Mouse (Mus musculus) MEL (cell line): ENCODE measurements around the gene Hcls1. TPM values are rescaled to one million over a fixed set of nuclear protein-coding genes. Genes with fewer than 3 reads are reported as not detected.

Experiments used
- DNase-seq: peaks from one replicate; pipeline ENCODE4 v3.0.0; 2011; ENCODE audit warnings: low read depth, low spot score
- H3K27ac ChIP-seq: 2 replicates; pipeline ENCODE4 v1.5.1; 2012; ENCODE audit warnings: low read depth, mild to moderate bottlenecking, control low read depth, low read length, moderate library complexity; ENCODE audit not compliant: control insufficient read depth
- H3K27me3 ChIP-seq, 2 experiments: fragments of 150-350 bp in 1 of 2; sonication (generic) in 1 of 2; 2 replicates each; pipeline ENCODE4 v1.6.1; 2012; ENCODE audit warnings: low read length in 2 of 2, mild to moderate bottlenecking in 2 of 2, improper control_type of control experiment in 1 of 2, moderate library complexity in 1 of 2; ENCODE audit not compliant: insufficient read depth in 2 of 2, control insufficient read depth in 1 of 2
- H3K36me3 ChIP-seq, 2 experiments: 2 replicates each; pipeline ENCODE4 v1.6.1; 2012 to 2014; ENCODE audit warnings: low read length in 2 of 2, improper control_type of control experiment in 1 of 2, inconsistent platforms in 1 of 2, mild to moderate bottlenecking in 1 of 2; ENCODE audit not compliant: insufficient read depth in 2 of 2, control insufficient read depth in 1 of 2
- H3K4me1 ChIP-seq, 2 experiments: fragments of 150-350 bp in 1 of 2; sonication (generic) in 1 of 2; 2 replicates each; pipeline ENCODE4 v1.6.1; 2012; ENCODE audit warnings: low read length in 2 of 2, improper control_type of control experiment in 1 of 2, mild to moderate bottlenecking in 1 of 2; ENCODE audit not compliant: insufficient read depth in 2 of 2, control insufficient read depth in 1 of 2
- H3K4me3 ChIP-seq, 2 experiments: fragments of 150-350 bp in 1 of 2; sonication (generic) in 1 of 2; 2 replicates each; pipeline ENCODE4 v1.5.1; 2012; ENCODE audit warnings: low read depth in 2 of 2, low read length in 2 of 2, mild to moderate bottlenecking in 2 of 2, moderate library complexity in 2 of 2, control low read depth in 1 of 2, improper control_type of control experiment in 1 of 2; ENCODE audit not compliant: control insufficient read depth in 1 of 2, insufficient read depth in 1 of 2
- H3K79me2 ChIP-seq: 2 replicates; pipeline ENCODE4 v1.6.1; 2012; ENCODE audit warnings: mild to moderate bottlenecking, low read length, moderate library complexity; ENCODE audit not compliant: control insufficient read depth, poor library complexity, insufficient read depth
- H3K9ac ChIP-seq: 2 replicates; pipeline ENCODE4 v1.6.1; 2012; ENCODE audit warnings: low read depth, mild to moderate bottlenecking, control low read depth, low read length, moderate library complexity; ENCODE audit not compliant: control insufficient read depth, poor library complexity, severe bottlenecking
- H3K9me3 ChIP-seq: fragments of 150-350 bp; sonication (generic); replicated peaks from 2 replicates; pipeline ENCODE4 v1.6.1; 2012; ENCODE audit warnings: mild to moderate bottlenecking, low read length, improper control_type of control experiment, moderate library complexity; ENCODE audit not compliant: insufficient read depth
- BHLHE40 ChIP-seq: IDR thresholded peaks from 2 replicates; pipeline ENCODE4 v1.6.1; 2012; ENCODE audit warnings: low read depth, mild to moderate bottlenecking, inconsistent platforms, low read length, improper control_type of control experiment, borderline replicate concordance
- CHD1 ChIP-seq: IDR thresholded peaks from 2 replicates; pipeline ENCODE4 v1.6.1; 2012; ENCODE audit warnings: low read depth, mild to moderate bottlenecking, inconsistent platforms, low read length, improper control_type of control experiment
- ELF1 ChIP-seq: IDR thresholded peaks from 2 replicates; pipeline ENCODE4 v1.6.1; 2014; ENCODE audit warnings: low read depth, mild to moderate bottlenecking, inconsistent platforms, low read length, improper control_type of control experiment, moderate library complexity
- ETS1 ChIP-seq: IDR thresholded peaks from 2 replicates; pipeline ENCODE4 v1.6.1; 2012; ENCODE audit warnings: low read depth, mild to moderate bottlenecking, inconsistent platforms, low read length, improper control_type of control experiment, moderate library complexity
- GABPA ChIP-seq: IDR thresholded peaks from 2 replicates; pipeline ENCODE4 v1.6.1; 2012; ENCODE audit warnings: low read depth, mild to moderate bottlenecking, inconsistent platforms, low read length, improper control_type of control experiment, moderate library complexity
- HCFC1 ChIP-seq: IDR thresholded peaks from 2 replicates; pipeline ENCODE4 v1.6.1; 2012; ENCODE audit warnings: low read depth, mild to moderate bottlenecking, inconsistent platforms, low read length, improper control_type of control experiment, moderate library complexity
- JUND ChIP-seq: IDR thresholded peaks from 2 replicates; pipeline ENCODE4 v1.6.1; 2011; ENCODE audit warnings: low read depth, mild to moderate bottlenecking, improper control_type of control experiment, low read length
- KAT2A ChIP-seq: conservative IDR thresholded peaks from 2 replicates; pipeline ENCODE4 v1.6.1; 2012; ENCODE audit warnings: low read depth, low read length, improper control_type of control experiment, inconsistent platforms
- MAFK ChIP-seq: IDR thresholded peaks from 2 replicates; pipeline ENCODE4 v1.6.1; 2011; ENCODE audit warnings: low read depth, mild to moderate bottlenecking, low read length, improper control_type of control experiment, borderline replicate concordance
- MAX ChIP-seq: IDR thresholded peaks from 2 replicates; pipeline ENCODE4 v1.6.1; 2011; ENCODE audit warnings: low read length, improper control_type of control experiment
- MAZ ChIP-seq: IDR thresholded peaks from 2 replicates; pipeline ENCODE4 v1.6.1; 2012; ENCODE audit warnings: low read depth, mild to moderate bottlenecking, inconsistent platforms, low read length, improper control_type of control experiment
- MYB ChIP-seq: IDR thresholded peaks from 2 replicates; pipeline ENCODE4 v1.6.1; 2011; ENCODE audit warnings: mild to moderate bottlenecking, low read depth, low read length, improper control_type of control experiment
- MYC ChIP-seq: IDR thresholded peaks from 2 replicates; pipeline ENCODE4 v1.6.1; 2011; ENCODE audit warnings: low read depth, mild to moderate bottlenecking, low read length, improper control_type of control experiment, moderate library complexity
- NELFE ChIP-seq: IDR thresholded peaks from 2 replicates; pipeline ENCODE4 v1.6.1; 2011; ENCODE audit warnings: low read depth, low read length, improper control_type of control experiment
- NRF1 ChIP-seq: IDR thresholded peaks from 2 replicates; pipeline ENCODE4 v1.6.1; 2014; ENCODE audit warnings: low read depth, mild to moderate bottlenecking, inconsistent platforms, low read length, improper control_type of control experiment, moderate library complexity; ENCODE audit not compliant: poor library complexity, insufficient read depth, severe bottlenecking
- POLR2A ChIP-seq, 2 experiments: IDR thresholded peaks; 2 replicates each; pipeline ENCODE4 v1.6.1; 2011 to 2012; ENCODE audit warnings: low read length in 2 of 2, mild to moderate bottlenecking in 2 of 2, control low read depth in 1 of 2, improper control_type of control experiment in 1 of 2, low read depth in 1 of 2, moderate library complexity in 1 of 2; ENCODE audit not compliant: control insufficient read depth in 1 of 2, insufficient read depth in 1 of 2, poor library complexity in 1 of 2
- POLR2AphosphoS2 ChIP-seq: IDR thresholded peaks from 2 replicates; pipeline ENCODE4 v1.6.1; 2011; ENCODE audit warnings: low read length, improper control_type of control experiment
- RAD21 ChIP-seq: IDR thresholded peaks from 2 replicates; pipeline ENCODE4 v1.6.1; 2011; ENCODE audit warnings: mild to moderate bottlenecking, low read depth, low read length, improper control_type of control experiment
- RCOR1 ChIP-seq: IDR thresholded peaks from 2 replicates; pipeline ENCODE4 v1.6.1; 2012; ENCODE audit warnings: low read depth, mild to moderate bottlenecking, inconsistent platforms, low read length, improper control_type of control experiment
- SIN3A ChIP-seq: IDR thresholded peaks from 2 replicates; pipeline ENCODE4 v1.6.1; 2012; ENCODE audit warnings: low read length, improper control_type of control experiment, inconsistent platforms
- SMC3 ChIP-seq: IDR thresholded peaks from 2 replicates; pipeline ENCODE4 v1.6.1; 2011; ENCODE audit warnings: low read depth, low read length, improper control_type of control experiment
- TAL1 ChIP-seq: IDR thresholded peaks from 2 replicates; pipeline ENCODE4 v1.6.1; 2012; ENCODE audit warnings: mild to moderate bottlenecking, inconsistent platforms, low read length, moderate library complexity, mixed read lengths
- TBP ChIP-seq: IDR thresholded peaks from 2 replicates; pipeline ENCODE4 v1.8.0; 2011; ENCODE audit warnings: low read depth, low read length, improper control_type of control experiment
- UBTF ChIP-seq: IDR thresholded peaks from 2 replicates; pipeline ENCODE4 v1.6.1; 2012; ENCODE audit warnings: low read depth, mild to moderate bottlenecking, inconsistent platforms, low read length, improper control_type of control experiment, moderate library complexity, borderline replicate concordance; ENCODE audit not compliant: insufficient read depth
- ZC3H11A ChIP-seq: IDR thresholded peaks from 2 replicates; pipeline ENCODE4 v1.6.1; 2012; ENCODE audit warnings: low read depth, mild to moderate bottlenecking, inconsistent platforms, low read length, improper control_type of control experiment
- ZKSCAN1 ChIP-seq: IDR thresholded peaks from 2 replicates; pipeline ENCODE4 v1.6.1; 2012; ENCODE audit warnings: low read depth, mild to moderate bottlenecking, inconsistent platforms, low read length, improper control_type of control experiment, moderate library complexity
- polyA plus RNA-seq, 2 experiments: library from polyadenylated mRNA; stranded (reverse) in 1 of 2; unstranded in 1 of 2; fragments of >175 nt in 1 of 2; fragments of >200 nt in 1 of 2; gene quantifications; 2 replicates each; pipeline versions ENCODE4 v1.2.1 to v1.2.4; 2012; ENCODE audit warnings: low replicate concordance in 2 of 2, low read depth in 1 of 2; ENCODE audit not compliant: insufficient read length in 2 of 2, insufficient read depth in 1 of 2, missing spikeins in 1 of 2
- total RNA-seq: library from RNA; depleted of rRNA; stranded (reverse); fragments of 300-350 nt; gene quantifications from 2 replicates; pipeline ENCODE4 v1.2.3, GENCODE M21; 2012

Gene Hcls1
- total and polyA plus RNA-seq, 3 experiments: 57.4 to 91.4 TPM; not detected in 1

DNA sequence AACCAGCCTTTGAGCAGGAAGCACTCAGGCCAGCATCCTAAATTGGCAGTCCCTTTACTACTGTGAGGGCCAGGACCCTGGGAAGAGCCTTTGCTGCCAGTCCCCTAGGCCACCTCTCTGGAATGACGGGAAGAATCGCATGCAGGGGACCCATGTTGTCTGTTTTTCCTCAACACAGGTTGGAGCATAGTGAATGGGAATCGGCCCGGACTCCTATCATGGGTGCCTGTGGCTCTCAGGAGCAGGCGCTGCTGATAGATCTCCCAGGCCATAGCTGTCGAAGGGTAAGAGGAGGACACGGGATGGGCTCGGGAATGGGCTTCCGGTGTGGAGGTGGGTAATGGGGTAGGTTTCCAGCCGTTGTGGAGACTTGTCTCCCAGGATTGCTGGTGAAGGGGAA lies 3.4 kb upstream of the Hcls1 start:
- Histone ChIP-seq H3K4me3 (no peak overlapping the region), H3K4me1 (peaks cover 0 to 11% of the 10 kb centered on the region in 2 experiments; a peak in 2 of 4 replicates), H3K9ac (no peak overlapping the region), H3K27ac (no peak overlapping the region), H3K9me3 (no peaks in the 10 kb centered on the region), H3K79me2 (no peaks in the 10 kb centered on the region; the same call in 1 of the 2 replicates), H3K36me3 (peaks cover 0 to 7% of the 10 kb centered on the region in 2 experiments; a peak in 3 of 4 replicates), H3K27me3 (no peaks in the 10 kb centered on the region)
- TF ChIP-seq ELF1: no peak
- TF ChIP-seq NELFE: no peak
- no peak for TF ChIP-seq KAT2A
- no peak for TF ChIP-seq CHD1
- no peak for TF ChIP-seq UBTF
- TF ChIP-seq MYC: no peak
- no peak for TF ChIP-seq MYB
- TF ChIP-seq SMC3: no peak
- DNase-seq: no peak

DNA sequence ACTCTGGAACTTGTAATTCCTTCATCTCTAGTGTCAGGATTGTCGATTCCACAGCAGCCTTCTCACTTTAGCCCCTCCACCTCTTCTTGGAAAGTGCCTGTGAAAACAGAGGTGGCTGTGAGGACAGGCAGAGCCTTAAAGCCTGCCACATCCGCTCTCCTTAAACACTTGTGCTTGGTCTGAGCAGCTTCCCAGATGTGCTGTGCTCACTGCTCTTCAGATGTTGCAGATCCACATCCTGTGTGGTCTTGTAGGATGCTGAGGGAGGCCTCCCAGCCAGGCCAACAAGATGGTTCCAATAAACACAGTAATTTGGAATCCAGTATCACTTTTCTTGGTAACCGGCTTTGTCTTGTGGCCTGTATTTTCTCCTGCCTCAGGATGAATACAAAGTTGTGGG lies 2.8 kb upstream of the Hcls1 start:
- Histone ChIP-seq H3K27ac (no peak overlapping the region), H3K36me3 (peaks cover 0 to 7% of the 10 kb centered on the region in 2 experiments; a peak in 3 of 4 replicates)
- no peak for DNase-seq

DNA sequence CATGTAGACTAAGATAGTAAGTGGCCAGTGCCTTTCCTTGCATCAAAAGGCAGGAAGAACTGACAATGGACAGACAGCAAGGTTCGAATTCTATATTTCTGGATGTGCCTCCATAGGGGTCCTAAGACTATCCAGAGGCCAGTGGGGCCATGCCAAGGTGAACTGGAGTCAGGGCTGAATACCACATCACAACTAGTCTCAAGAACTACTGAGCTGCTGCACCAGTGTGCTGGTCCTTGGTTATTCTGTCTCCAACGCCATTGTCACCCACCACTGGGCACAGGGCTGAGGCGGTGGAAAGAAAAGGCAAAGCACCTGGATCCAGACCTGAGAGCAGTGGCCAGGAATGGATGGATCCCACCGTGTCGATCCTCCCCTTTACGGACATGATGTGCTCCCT lies 2.2 kb upstream of the Hcls1 start:
- no peak overlapping the region for H3K4me3 ChIP-seq
- DNase-seq: no peak
- TF ChIP-seq BHLHE40 (no peak), TBP (no peak), RCOR1 (no peak), SMC3 (no peak), JUND (no peak), ZC3H11A (no peak), GABPA (no peak), SIN3A (no peak), NELFE (no peak), ELF1 (no peak), MYC (no peak)
- H3K27me3 ChIP-seq: no peaks in the 10 kb centered on the region
- peaks cover 0 to 7% of the 10 kb centered on the region in 2 experiments; a peak in 3 of 4 replicates for H3K36me3 ChIP-seq
- H3K79me2 ChIP-seq: no peaks in the 10 kb centered on the region; the same call in 1 of the 2 replicates
- H3K4me1 ChIP-seq: peaks cover 0 to 11% of the 10 kb centered on the region in 2 experiments; a peak in 2 of 4 replicates
- H3K27ac ChIP-seq: no peak overlapping the region
- no peak overlapping the region for H3K9ac ChIP-seq
- H3K9me3 ChIP-seq: no peaks in the 10 kb centered on the region

More for the DNA sequence above, 2.8 kb upstream of the Hcls1 start:
- Histone ChIP-seq H3K9ac (no peak overlapping the region), H3K79me2 (no peaks in the 10 kb centered on the region; the same call in 1 of the 2 replicates), H3K4me3 (no peak overlapping the region), H3K27me3 (no peaks in the 10 kb centered on the region), H3K4me1 (peaks cover 0 to 11% of the 10 kb centered on the region in 2 experiments; a peak in 2 of 4 replicates), H3K9me3 (no peaks in the 10 kb centered on the region)
- no peak for TF ChIP-seq ETS1
- TF ChIP-seq TAL1: no peak
- TF ChIP-seq MAX: no peak
- no peak for TF ChIP-seq RAD21
- TF ChIP-seq POLR2A (IDR thresholded peaks at IDR 0.05; ENCODE audit: control insufficient read depth in 1 of 2, insufficient read depth in 1 of 2, low read depth in 1 of 2, low read length in 2 of 2, poor library complexity in 1 of 2): no peak
- TF ChIP-seq MAZ: no peak
- TF ChIP-seq MAFK: no peak
- TF ChIP-seq ZKSCAN1: no peak
- no peak for TF ChIP-seq KAT2A
- TF ChIP-seq HCFC1: no peak
- TF ChIP-seq NRF1: no peak
- TF ChIP-seq POLR2AphosphoS2: no peak
- TF ChIP-seq CHD1: no peak
